ENCODE assay signal across 16 mouse cellular contexts in genomic region chr4:152101081-152101653, GRCm38 (mm10). TPM values are rescaled to one million over a fixed set of nuclear protein-coding genes. Genes with fewer than 3 reads are reported as not detected.
A peak's percentile ranks its signal among the peaks of the same experiment; 100 is the strongest.
DNase-seq lines count a peak whose midpoint lies in the region; ATAC-seq and TF ChIP-seq lines count a peak whose summit lies in the region.
"Had no signal": no experiment of that assay in that cellular context is flagged by ENCODE, and none has a peak within 500 bp of the region (broad histone marks: within the 10 kb centered on the region; RNA-seq: fewer than 3 reads in every experiment).

No protein-coding gene starts in this region.

- DNase-seq in gastrocnemius, adult 2 months: no peak
- DNase-seq in gastrocnemius, postnatal 14 days: no peak
- DNase-seq in kidney, postnatal 10 days: peak; percentile 32
- no peak for DNase-seq in kidney, adult 11 months
- no peak for DNase-seq in ES-E14 (ENCODE audit: low read depth, low spot score)
- DNase-seq in urinary bladder, postnatal 25 days (ENCODE audit: low spot score): no peak
- no peak for DNase-seq in cerebellum, postnatal 4 days (ENCODE audit: low spot score in 2 of 2)
- DNase-seq: B cell, adult 2 months; cerebellum, adult 9-10 months; kidney, postnatal 36 days had no signal

- H3K36me3 ChIP-seq in ES-E14 (ENCODE audit: control insufficient read depth, insufficient read depth, low read length, poor library complexity, severe bottlenecking): peaks cover 34% of the 10 kb centered on the region
- H3K36me3 ChIP-seq in limb, embryonic 12.5 days: peaks cover 41% of the 10 kb centered on the region
- H3K36me3 ChIP-seq: midbrain, embryonic 15.5 days had no signal

- TF ChIP-seq CTCF in gastrocnemius, adult 2 months (IDR thresholded peaks at IDR 0.05): no peak

- H3K4me2 ChIP-seq in limb, embryonic 12.5 days: no peak overlapping the region
- H3K4me2 ChIP-seq: midbrain, embryonic 15.5 days had no signal

- WGBS in limb, embryonic 12.5 days: 60% methylated on average over 7 of the region's 7 CpGs

- peak overlapping the region; percentile 68 for H3K27ac ChIP-seq in gastrocnemius, adult 2 months
- no peak overlapping the region; the same call in 1 of the 2 replicates for H3K27ac ChIP-seq in ES-E14 (ENCODE audit: insufficient read depth, low read depth, low read length, poor library complexity, severe bottlenecking)
- H3K27ac ChIP-seq in limb, embryonic 12.5 days: peak overlapping the region; percentile 35; the same call in 1 of the 2 replicates
- H3K27ac ChIP-seq: midbrain, embryonic 15.5 days had no signal

- peaks cover 12 to 46% of the 10 kb centered on the region in 2 experiments for H3K4me1 ChIP-seq in ES-E14 (ENCODE audit: control insufficient read depth in 2 of 2, insufficient read depth in 2 of 2, low read length in 2 of 2, poor library complexity in 1 of 2)
- H3K4me1 ChIP-seq in limb, embryonic 12.5 days (replicated peaks): peaks cover 35% of the 10 kb centered on the region

- peak overlapping the region; percentile 35; the same call in 1 of the 2 replicates for H3K9ac ChIP-seq in ES-E14 (ENCODE audit: insufficient read depth, low read depth, low read length, poor library complexity, severe bottlenecking)
- H3K9ac ChIP-seq in limb, embryonic 12.5 days (replicated peaks): no peak overlapping the region; the same call in 1 of the 2 replicates
- H3K9ac ChIP-seq: midbrain, embryonic 15.5 days had no signal

- H3K9me3 ChIP-seq in ES-E14 (ENCODE audit: control insufficient read depth, insufficient read depth, low read depth, low read length): no peaks in the 10 kb centered on the region
- H3K9me3 ChIP-seq in limb, embryonic 12.5 days: no peaks in the 10 kb centered on the region
- H3K9me3 ChIP-seq: midbrain, embryonic 15.5 days had no signal

- in situ Hi-C loops in ES-E14 (cut with MboI; ENCODE audit: low sequenced_read_pairs in 2 of 2, unreplicated experiment in 2 of 2): no loop called here

- H3K4me3 ChIP-seq in gastrocnemius, adult 2 months: peak overlapping the region; percentile 43
- H3K4me3 ChIP-seq in ES-E14 (ENCODE audit: insufficient read depth in 1 of 2, low read depth in 1 of 2, low read length in 2 of 2, poor library complexity in 1 of 2, severe bottlenecking in 1 of 2): peak overlapping the region in 1 of 2 experiments; percentile 26; a peak in 1 of 4 replicates
- H3K4me3 ChIP-seq in limb, embryonic 12.5 days (replicated peaks): no peak overlapping the region
- H3K4me3 ChIP-seq: midbrain, embryonic 15.5 days had no signal

- H3K27me3 ChIP-seq in limb, embryonic 12.5 days: no peaks in the 10 kb centered on the region
- H3K27me3 ChIP-seq: midbrain, embryonic 15.5 days; Patski had no signal

- intact Hi-C loops in gastrocnemius, adult 2 months (cut with DNase I): no loop called here
- intact Hi-C loops in gastrocnemius, postnatal 14 days (cut with DNase I; ENCODE audit: low total_unique reads): no loop called here

- ATAC-seq in limb, embryonic 12.5 days (ENCODE audit: insufficient number of reproducible peaks, insufficient read depth, low FRiP score, low TSS enrichment, low read depth): no peak
- ATAC-seq: midbrain, embryonic 15.5 days; Patski had no signal

TF ChIP-seq in ES-E14, 5 proteins besides CTCF, POLR2A, EP300 and RAD21:
- TF ChIP-seq CHD2 (IDR thresholded peaks at IDR 0.05; ENCODE audit: low read depth, low read length) (no peak), MAFK (IDR thresholded peaks at IDR 0.05; ENCODE audit: insufficient read depth, low read depth, low read length) (no peak), ZC3H11A (IDR thresholded peaks at IDR 0.05; ENCODE audit: borderline replicate concordance, low read depth, low read length) (no peak), HCFC1 (IDR thresholded peaks at IDR 0.05; ENCODE audit: borderline replicate concordance, insufficient read depth, low read length) (no peak), ZNF384 (IDR thresholded peaks at IDR 0.05; ENCODE audit: low read depth, low read length) (no peak)

RNA-seq across cellular contexts. Expression of gene Tnfrsf25, which starts 14.6 kb away (rescaled TPM):
- 1 to 10 TPM in 1 of 2 experiments, under 1 TPM in 1; 0.38 to 2.0 TPM for total RNA-seq in gastrocnemius, adult 2 months (2021)
- 1 to 10 TPM in 1 of 2 experiments, under 1 TPM in 1; 0.74 to 1.1 TPM for total RNA-seq in gastrocnemius, postnatal 14 days (2021)
- total RNA-seq in ES-E14 (2012; rRNA removed): 3.8 and 5.7 TPM in 2 replicates
- 0.96 and 1.9 TPM in 2 replicates for polyA plus RNA-seq in limb, embryonic 12.5 days (2016; fragmentation: Nextera tagmentation; extraction: Ambion mirVana)

RNA-seq across cellular contexts. Expression of gene Plekhg5, which starts 28.9 kb away (rescaled TPM):
- total RNA-seq in gastrocnemius, adult 2 months (2021): 1 to 10 TPM; 4.9 to 6.6 TPM
- 10 to 100 TPM; 11.2 to 17.1 TPM for total RNA-seq in gastrocnemius, postnatal 14 days (2021)
- 37.3 and 81.4 TPM in 2 replicates for total RNA-seq in ES-E14 (2012; rRNA removed)
- 17.4 and 17.7 TPM in 2 replicates for polyA plus RNA-seq in limb, embryonic 12.5 days (2016; fragmentation: Nextera tagmentation; extraction: Ambion mirVana)

RNA-seq across cellular contexts. Expression of gene Espn, which starts 51.0 kb away (rescaled TPM):
- total RNA-seq in gastrocnemius, adult 2 months (2021): under 1 TPM; 0.13 to 0.45 TPM
- total RNA-seq in gastrocnemius, postnatal 14 days (2021): under 1 TPM; 0.58 to 0.90 TPM
- 5.6 and 6.6 TPM in 2 replicates for total RNA-seq in ES-E14 (2012; rRNA removed)
- polyA plus RNA-seq in limb, embryonic 12.5 days (2016; fragmentation: Nextera tagmentation; extraction: Ambion mirVana): 1.9 and 2.3 TPM in 2 replicates

RNA-seq across cellular contexts. Expression of gene Hes2, which starts 57.5 kb away (rescaled TPM):
- not detected for total RNA-seq in gastrocnemius, adult 2 months (2021)
- not detected for total RNA-seq in gastrocnemius, postnatal 14 days (2021)
- total RNA-seq in ES-E14 (2012; rRNA removed): 0.32 and 0.58 TPM in 2 replicates
- not detected in 2 replicates for polyA plus RNA-seq in limb, embryonic 12.5 days (2016; fragmentation: Nextera tagmentation; extraction: Ambion mirVana)
- total RNA-seq: adrenal gland, postnatal 4 days; gastrocnemius, postnatal 4 days had no signal
- polyA plus RNA-seq: limb, embryonic 11.5 days; midbrain, embryonic 15.5 days; Patski had no signal
